Mouse (Mus musculus) G1E (cell line): Measurements from ENCODE around the gene Tmtc2. TPM values are rescaled to one million over a fixed set of nuclear protein-coding genes. Genes with fewer than 3 reads are reported as not detected.

Experiments used
- ATAC-seq: 2 replicates; pipeline ENCODE4 v1.8.0; 2016; ENCODE audit warnings: mild to moderate bottlenecking; ENCODE audit not compliant: insufficient number of reproducible peaks, poor library complexity, low FRiP score, severe bottlenecking; ENCODE audit errors: extremely low read depth
- DNase-seq: peaks from one replicate; pipeline ENCODE4 v3.0.0; 2012; ENCODE audit warnings: low spot score
- H3K27me3 ChIP-seq: 2 replicates; pipeline ENCODE4 v1.6.1; 2012; ENCODE audit warnings: mild to moderate bottlenecking, low read length, inconsistent platforms; ENCODE audit not compliant: insufficient read depth
- H3K36me3 ChIP-seq: replicated peaks from 2 replicates; pipeline ENCODE3; 2012; ENCODE audit warnings: mild to moderate bottlenecking, inconsistent platforms
- H3K4me1 ChIP-seq: 2 replicates; pipeline ENCODE4 v1.6.1; 2012; ENCODE audit warnings: low read depth, low read length, inconsistent platforms, mixed read lengths; ENCODE audit not compliant: insufficient read depth
- H3K4me3 ChIP-seq: 2 replicates; pipeline ENCODE4 v1.5.1; 2012; ENCODE audit warnings: low read depth, mild to moderate bottlenecking, inconsistent platforms, low read length, moderate library complexity, mixed read lengths
- H3K9me3 ChIP-seq: replicated peaks from 2 replicates; pipeline ENCODE4 v1.6.1; 2012; ENCODE audit warnings: inconsistent platforms
- CTCF ChIP-seq: IDR thresholded peaks from 2 replicates; pipeline ENCODE4 v1.5.1; 2012; ENCODE audit warnings: low read depth, low read length, inconsistent platforms, mixed read lengths
- GATA1 ChIP-seq: IDR thresholded peaks from 2 replicates; pipeline ENCODE4 v1.6.1; 2012; ENCODE audit warnings: borderline replicate concordance, low read length, inconsistent platforms, mixed read lengths
- GATA2 ChIP-seq: IDR thresholded peaks from 2 replicates; pipeline ENCODE4 v1.6.1; 2012; ENCODE audit warnings: low read depth, low read length, inconsistent platforms, borderline replicate concordance
- POLR2AphosphoS5 ChIP-seq: IDR thresholded peaks from 2 replicates; pipeline ENCODE4 v1.6.1; 2012; ENCODE audit warnings: low read depth, low read length, inconsistent platforms; ENCODE audit not compliant: insufficient replicate concordance
- TAL1 ChIP-seq: conservative IDR thresholded peaks from 2 replicates; pipeline ENCODE4 v1.6.1; 2012; ENCODE audit warnings: low read depth, low read length, inconsistent platforms, mixed read lengths
- polyA plus RNA-seq: library from polyadenylated mRNA; stranded (reverse); fragments of >175 nt; gene quantifications from 2 replicates; pipeline ENCODE4 v1.2.3, GENCODE M21; 2012
- total RNA-seq, 2 experiments: library from RNA; stranded (forward) in 1 of 2; stranded (reverse) in 1 of 2; fragments of 200-1000 nt in 1 of 2; fragments of >200 nt in 1 of 2; fragmentation: Nextera tagmentation in 1 of 2; gene quantifications; 2 replicates each; pipeline ENCODE4 v1.2.3; 2014 to 2017

Tmtc2 gene
- total and polyA plus RNA-seq, 3 experiments: 0.86 to 14.4 (median 5.3) TPM

GRCm38 (mm10) chr10:105489970-105490735, 84.1 kb downstream of the Tmtc2 start:
- ATAC-seq (no peak), DNase-seq (no peak)
- no peaks in the 10 kb centered on the region for H3K27me3 ChIP-seq
- TF ChIP-seq TAL1 (no peak), POLR2AphosphoS5 (no peak), CTCF (no peak), GATA1 (no peak), GATA2 (no peak)
- H3K36me3 ChIP-seq: no peaks in the 10 kb centered on the region
- no peaks in the 10 kb centered on the region for H3K9me3 ChIP-seq
- H3K4me3 ChIP-seq: no peak overlapping the region
- H3K4me1 ChIP-seq: peaks cover 2% of the 10 kb centered on the region; the same call in 1 of the 2 replicates

GRCm38 (mm10) chr10:105486977-105487376, 87.3 kb downstream of the Tmtc2 start:
- DNase-seq (no peak), ATAC-seq (no peak)
- H3K36me3 ChIP-seq: peaks cover 2% of the 10 kb centered on the region
- TF ChIP-seq POLR2AphosphoS5 (no peak), CTCF (no peak), TAL1 (no peak), GATA1 (no peak), GATA2 (no peak)
- H3K27me3 ChIP-seq: no peaks in the 10 kb centered on the region
- H3K9me3 ChIP-seq: no peaks in the 10 kb centered on the region
- H3K4me3 ChIP-seq: no peak overlapping the region
- no peaks in the 10 kb centered on the region for H3K4me1 ChIP-seq

- TF ChIP-seq TAL1 (no peak), GATA2 (no peak), POLR2AphosphoS5 (no peak)
- no peaks in the 10 kb centered on the region for H3K4me1 ChIP-seq
- H3K36me3 ChIP-seq: peaks cover 3% of the 10 kb centered on the region
- no peak for ATAC-seq
- H3K27me3 ChIP-seq: no peaks in the 10 kb centered on the region
- no peak for DNase-seq
- H3K9me3 ChIP-seq: no peaks in the 10 kb centered on the region
- no peak overlapping the region for H3K4me3 ChIP-seq
These were observed 89.7 kb downstream of the Tmtc2 start for GRCm38 (mm10) chr10:105484355-105485094.

GRCm38 (mm10) chr10:105479771-105480170, 94.5 kb downstream of the Tmtc2 start:
- no peak for TF ChIP-seq TAL1
- no peak for TF ChIP-seq POLR2AphosphoS5
- TF ChIP-seq GATA1: no peak
- TF ChIP-seq GATA2: no peak
- TF ChIP-seq CTCF: no peak
- no peaks in the 10 kb centered on the region for H3K4me1 ChIP-seq
- H3K9me3 ChIP-seq: no peaks in the 10 kb centered on the region
- no peak overlapping the region for H3K4me3 ChIP-seq
- H3K27me3 ChIP-seq: no peaks in the 10 kb centered on the region
- DNase-seq: no peak
- peaks cover 8% of the 10 kb centered on the region for H3K36me3 ChIP-seq
- ATAC-seq: no peak

- Histone ChIP-seq H3K27me3 (no peaks in the 10 kb centered on the region), H3K36me3 (peaks cover 8% of the 10 kb centered on the region), H3K4me1 (no peaks in the 10 kb centered on the region), H3K9me3 (no peaks in the 10 kb centered on the region), H3K4me3 (no peak overlapping the region)
- no peak for ATAC-seq
- DNase-seq: no peak
- TF ChIP-seq CTCF: no peak
These were observed 96.5 kb downstream of the Tmtc2 start for GRCm38 (mm10) chr10:105477623-105478238.

- Histone ChIP-seq H3K27me3 (no peaks in the 10 kb centered on the region), H3K4me3 (no peak overlapping the region), H3K4me1 (peaks cover 7% of the 10 kb centered on the region; the same call in 1 of the 2 replicates), H3K36me3 (peaks cover 5% of the 10 kb centered on the region), H3K9me3 (no peaks in the 10 kb centered on the region)
- no peak for TF ChIP-seq GATA2
- TF ChIP-seq CTCF: no peak
- no peak for TF ChIP-seq POLR2AphosphoS5
- TF ChIP-seq GATA1: no peak
- no peak for TF ChIP-seq TAL1
- ATAC-seq: no peak
- no peak for DNase-seq
These were observed 100.0 kb downstream of the Tmtc2 start for GRCm38 (mm10) chr10:105474162-105474830.
